Mouse (Mus musculus) frontal cortex, postnatal 14 days (tissue): ENCODE data around the gene Timeless.
"Not testable (repeated sequence)": the region's sequence is repeated elsewhere in the genome, so short reads cannot be mapped to it uniquely, and the experiment has no call there.

Source experiments
- DNase-seq, 2 experiments: peaks; one replicate each; pipeline ENCODE4 v3.0.0; 2022; ENCODE audit warnings: low spot score in 2 of 2

Gene Timeless

DNA sequence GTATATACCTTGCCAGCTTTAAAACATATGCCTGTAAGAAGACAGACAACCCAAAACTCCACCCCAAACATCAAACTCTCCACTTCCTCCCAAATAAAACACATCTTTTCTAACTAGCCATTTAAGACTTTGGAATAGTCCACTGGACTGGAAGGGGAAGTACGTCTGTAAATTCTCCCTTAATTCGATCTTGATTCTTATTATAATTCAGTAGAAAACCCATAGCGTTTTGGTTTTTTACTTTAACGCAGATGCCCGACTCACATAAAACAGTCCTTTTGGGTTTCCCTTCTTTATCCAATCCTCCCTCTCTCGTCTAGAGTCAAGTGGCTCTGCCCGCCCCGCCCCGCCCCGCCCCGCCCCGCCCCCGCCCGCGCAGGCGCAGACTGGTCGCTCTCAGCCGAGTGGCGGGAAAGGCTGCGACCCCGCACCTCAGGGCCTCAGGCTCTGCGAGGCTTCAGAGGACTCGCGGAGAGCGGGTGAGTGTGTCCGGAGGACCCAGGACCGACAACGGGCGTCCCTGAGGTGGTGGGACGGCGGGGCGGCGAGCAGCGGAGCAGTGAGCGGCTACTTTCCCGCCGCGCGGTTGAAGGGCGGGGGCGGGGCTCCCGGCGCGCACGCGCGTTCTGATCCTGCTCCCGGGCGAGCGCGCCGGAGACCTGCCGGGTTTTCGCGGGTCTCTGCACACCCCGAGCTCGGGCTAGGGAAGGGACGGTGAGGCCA, at the start of gene Timeless:
TSS of gene Timeless (plus strand) at position 369 of the 723 bp plus-strand sequence.
- peak; percentile 56 to 82 for DNase-seq

DNA sequence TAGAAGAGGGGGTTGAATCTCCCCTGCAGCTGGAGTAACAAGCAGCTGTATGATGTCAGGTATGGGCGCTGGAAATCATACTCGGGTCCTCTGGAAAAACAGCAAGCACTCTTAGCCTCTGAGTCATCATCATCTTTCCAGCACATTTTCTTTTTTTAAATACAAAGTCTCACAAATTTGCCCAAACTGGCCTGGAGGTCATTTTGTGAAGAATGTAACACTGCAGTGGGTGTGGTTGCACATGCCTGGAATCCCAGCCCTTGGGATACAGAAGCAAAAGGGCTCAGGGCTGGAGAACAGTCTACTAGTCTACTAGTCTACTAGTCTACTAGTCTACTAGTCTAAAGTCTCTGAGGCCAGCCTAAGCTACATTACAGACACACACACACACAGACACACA, 47.6 kb upstream of the Timeless start:
- no peak for DNase-seq

DNA sequence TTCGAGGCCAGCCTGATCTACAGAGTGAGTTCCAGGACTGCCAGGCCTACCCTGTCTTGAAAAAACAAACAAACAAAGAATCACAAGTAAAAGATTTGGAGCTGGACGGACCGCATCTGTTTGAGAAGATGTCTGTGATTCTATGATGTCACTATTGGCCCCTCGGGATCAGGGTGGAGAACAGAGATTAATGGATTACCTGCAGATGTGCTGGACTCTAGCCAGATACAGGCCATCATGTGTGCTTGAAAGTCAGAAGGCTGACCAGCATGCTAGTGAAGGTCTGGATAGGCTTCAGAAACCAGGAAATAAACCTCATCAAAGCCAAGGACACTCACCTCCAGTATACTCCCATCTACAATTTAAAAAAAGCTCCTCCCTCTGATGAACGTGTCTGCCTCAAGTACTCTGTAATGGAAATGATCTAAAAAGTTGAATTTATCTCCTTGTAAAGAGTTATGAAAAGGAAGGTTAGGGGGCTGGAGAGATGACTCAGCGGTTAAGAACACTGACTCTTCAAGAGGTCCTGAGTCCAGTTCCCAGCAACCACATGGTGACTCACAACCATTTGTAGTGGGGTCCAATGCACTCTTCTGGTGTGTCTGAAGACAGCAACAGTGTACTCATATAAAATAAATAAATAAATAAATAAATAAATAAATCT, 46.5 kb upstream of the Timeless start:
- no peak for DNase-seq

DNA sequence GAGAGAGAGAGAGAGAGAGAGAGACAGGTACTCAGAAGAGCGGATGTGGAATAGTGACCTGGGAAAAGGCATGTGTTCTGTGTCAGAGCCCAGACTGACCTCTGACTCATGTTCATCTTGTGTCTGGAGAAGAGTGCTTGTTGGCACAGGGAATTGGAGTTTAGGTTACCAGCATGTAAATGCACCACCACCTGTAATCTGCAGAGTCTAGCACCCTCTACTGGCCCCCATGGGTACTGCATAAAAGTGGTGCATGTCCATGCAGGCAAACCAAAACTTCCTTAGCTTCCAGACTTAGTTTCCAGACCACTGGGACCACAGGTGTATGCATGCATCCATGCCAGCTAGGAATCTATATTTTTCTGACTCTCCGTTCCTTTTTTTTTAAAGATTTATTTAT, 45.9 kb upstream of the Timeless start:
- DNase-seq: peak in 1 of 2 experiments; percentile 61

DNA sequence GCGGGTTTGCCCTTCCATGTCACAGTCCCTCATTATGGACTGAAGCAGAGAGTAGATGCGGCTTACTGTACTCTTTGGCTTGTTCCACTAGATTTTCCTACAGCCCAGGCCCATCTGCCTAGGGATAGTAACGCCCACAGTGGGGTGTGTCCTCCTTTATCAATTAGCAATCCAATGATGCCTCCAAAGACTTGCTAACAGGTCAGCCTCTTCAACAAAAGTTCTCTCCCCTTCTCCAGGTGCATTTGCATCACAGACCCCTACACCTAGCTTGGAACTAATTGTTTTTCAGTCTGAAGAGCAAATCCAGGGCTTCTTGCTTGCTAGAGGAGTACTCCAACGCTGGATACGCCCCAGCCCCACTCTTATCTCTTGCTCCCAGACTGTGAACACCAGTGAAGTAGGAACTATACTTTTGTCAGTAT, 44.7 kb upstream of the Timeless start:
- no peak for DNase-seq

DNA sequence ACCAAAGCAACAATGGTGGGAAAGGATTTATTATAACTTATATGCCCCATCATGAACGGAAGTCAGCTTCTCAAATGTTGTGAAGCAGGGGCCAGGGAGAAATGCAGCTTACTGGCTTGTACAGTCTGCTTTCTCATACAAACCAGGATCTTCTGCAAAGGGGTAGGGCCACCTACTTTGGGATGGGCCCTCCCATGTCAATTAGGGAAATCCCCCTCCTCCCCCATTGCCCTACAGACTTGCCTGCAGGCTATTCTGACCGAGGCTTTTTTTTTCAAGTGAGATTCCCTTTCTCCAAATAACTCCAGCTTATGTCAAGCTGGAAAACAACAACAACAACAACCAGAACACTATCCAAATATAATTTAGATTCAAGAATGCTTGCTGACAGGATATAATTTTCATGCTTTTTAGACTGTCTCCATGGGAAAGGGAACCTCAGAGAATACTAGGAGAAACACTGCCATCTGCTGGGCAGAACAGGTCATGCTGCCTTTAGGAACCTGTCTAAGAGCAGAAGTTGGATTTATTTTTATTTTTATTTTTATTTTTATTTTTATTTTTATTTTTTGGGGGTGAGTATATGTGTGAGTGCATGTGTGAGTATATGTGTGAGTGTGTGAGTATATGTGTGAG, 43.5 kb upstream of the Timeless start:
- DNase-seq: peak in 1 of 2 experiments; percentile 73

DNA sequence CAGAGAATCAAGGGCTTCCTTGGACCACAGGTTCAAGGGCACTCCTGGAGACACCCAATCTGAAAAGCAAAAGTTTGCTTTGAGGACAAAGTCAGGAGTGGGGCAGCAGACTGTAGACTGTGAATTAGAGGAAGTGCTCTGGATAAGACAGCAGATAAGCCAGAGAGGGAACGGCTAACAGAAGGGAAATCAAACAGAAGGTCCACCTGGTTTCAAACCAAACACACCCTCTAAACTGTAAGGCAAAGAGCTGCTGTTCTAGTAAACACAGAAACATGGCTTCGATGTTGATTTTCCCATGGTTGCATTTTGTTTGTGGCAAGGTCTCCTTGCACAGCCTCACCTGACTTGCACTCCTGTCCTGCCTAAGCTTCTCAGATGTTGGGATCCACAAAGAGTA, 40.4 kb upstream of the Timeless start:
- no peak for DNase-seq

DNA sequence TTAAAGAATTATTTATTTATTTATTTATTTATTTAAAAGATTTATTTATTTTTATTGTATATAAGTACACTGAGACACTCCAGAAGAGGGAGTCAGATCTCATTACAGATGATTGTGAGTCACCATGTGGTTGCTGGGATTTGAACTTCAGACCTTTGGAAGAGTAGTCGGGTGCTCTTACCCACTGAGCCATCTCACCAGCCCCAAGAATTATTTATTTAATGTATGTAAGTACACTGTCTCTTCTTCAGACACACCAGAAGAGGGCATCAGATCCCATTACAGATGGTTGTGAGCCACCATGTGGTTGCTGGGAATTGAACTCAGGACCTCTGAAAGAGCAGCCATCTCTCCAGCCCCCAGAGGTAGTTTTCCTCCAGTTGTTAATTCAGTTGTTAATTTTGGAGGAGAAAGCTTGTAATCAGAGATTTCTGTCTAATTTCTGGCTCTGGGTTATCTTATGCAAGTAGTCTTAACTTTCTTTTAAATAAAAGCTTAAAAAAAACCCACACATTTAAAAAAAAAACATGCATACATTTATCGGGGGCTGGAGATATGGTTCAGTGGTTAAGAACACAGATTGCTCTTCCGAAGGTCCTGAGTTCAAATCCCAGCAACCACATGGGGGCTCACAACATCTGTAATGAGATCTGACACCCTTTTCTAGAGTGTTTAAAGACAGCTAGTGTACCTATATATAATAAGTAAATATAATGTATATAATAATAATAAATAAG, 39.7 kb upstream of the Timeless start:
- DNase-seq: not testable (repeated sequence)

DNA sequence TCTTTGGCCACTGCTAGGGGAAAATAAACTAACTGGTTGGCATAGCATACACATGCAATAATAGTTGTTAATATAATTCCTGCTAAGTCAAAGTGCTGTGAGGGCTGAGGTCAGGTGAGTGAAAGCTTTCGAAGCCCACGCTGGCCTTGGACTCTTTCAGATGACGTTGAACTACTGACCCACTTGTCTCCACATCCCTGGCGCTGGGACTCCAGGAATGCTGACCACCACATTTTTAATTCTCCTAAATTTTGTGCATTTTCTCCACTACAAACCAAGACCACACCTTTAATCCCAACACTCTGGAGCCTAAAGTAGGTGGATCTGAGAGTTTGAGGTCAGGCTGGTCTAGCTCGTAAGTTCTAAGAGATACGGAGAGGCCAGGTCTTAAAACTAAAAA, 38.8 kb upstream of the Timeless start:
- DNase-seq: no peak

DNA sequence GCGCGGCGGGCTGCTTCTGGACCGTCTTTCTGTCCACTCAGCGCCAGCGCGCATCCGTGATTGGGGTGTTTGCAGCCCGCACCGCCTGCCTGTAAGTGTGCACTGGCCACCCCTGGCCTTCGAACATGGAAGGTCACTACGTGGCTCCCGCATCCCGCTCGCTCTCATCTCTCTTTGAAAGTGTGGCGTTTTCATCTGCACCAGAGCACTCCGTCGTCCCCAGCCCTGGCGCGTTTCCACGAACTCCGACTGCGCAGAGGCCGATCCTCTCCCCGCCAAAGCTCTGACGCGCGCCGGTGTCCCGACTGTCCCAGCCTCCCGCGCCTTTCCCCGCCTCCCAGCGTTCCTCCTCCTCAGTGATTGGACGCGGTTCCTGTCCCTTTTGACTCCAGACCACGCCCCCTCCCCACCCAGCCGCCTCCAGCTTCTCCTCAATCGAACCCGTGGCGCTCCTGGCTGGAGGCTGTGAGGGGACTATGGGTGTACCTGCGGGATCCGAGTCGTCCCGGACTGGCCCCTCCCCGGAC, 37.8 kb upstream of the Timeless start, which contains the start of gene Gls2:
TSS of gene Gls2 (plus strand) at position 434 of the 527 bp plus-strand sequence.
- peak; percentile 94 to 97 for DNase-seq

DNA sequence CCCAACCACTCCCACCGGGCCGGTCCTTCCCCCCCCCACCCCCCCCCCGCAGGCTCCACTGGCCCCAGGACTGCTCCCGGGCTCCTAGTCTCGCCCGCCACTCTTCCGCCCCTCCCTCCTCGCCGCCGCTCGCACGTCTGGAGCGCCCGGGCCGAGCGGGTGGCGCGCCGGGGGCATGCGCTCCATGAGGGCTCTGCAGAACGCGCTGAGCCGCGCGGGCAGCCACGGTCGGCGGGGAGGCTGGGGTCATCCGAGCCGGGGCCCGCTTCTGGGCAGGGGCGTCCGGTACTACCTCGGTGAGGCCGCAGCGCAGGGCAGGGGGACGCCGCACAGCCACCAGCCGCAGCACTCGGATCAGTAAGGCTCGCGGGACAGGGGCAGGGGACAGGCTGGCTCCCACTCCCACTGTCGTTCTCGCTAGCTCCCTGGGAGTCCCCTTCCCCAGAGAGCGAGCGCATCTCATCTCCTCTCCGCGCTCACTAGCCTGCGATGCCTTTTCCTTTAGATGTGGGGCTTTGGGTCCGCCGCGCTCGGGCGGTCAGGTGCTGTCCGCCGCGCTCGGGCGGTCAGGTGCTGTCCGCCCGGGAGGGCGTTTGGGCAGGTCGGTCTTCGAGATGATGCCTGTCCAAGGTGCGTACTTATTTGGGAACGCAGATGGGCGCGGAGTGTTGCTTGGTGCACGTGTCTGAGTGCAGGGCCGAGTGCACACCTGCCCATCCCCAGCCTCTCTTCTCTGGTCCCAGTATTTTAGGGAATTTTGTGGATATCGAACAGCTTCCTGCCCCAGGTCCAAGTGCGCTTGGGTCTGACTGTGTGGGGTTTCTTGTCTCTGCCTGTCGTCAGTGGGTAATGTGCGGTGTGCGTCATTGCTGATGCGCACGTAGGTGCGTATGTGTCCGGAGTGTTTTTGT, 37.1 kb upstream of the Timeless start:
- DNase-seq: peak in 1 of 2 experiments; percentile 44

DNA sequence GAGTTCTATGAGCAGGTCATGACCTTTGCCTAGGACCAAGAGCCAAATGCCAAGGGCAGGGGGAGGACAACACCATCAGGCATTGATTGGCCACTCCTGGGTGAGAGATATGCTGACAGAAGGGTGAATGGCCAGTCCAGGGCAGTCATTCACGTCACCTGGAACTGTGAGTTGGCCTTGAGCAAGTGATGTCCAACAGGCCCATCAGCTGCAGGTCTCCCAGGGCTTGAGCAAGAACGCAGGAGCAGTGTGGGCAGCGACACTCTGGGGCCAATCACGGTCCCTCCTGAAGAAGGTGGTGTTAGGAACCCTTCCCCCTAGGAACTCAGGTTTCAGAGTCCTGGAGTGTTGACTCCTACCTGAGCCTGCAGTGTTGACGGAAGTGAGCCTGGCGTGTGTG, 30.0 kb upstream of the Timeless start:
- DNase-seq: no peak

DNA sequence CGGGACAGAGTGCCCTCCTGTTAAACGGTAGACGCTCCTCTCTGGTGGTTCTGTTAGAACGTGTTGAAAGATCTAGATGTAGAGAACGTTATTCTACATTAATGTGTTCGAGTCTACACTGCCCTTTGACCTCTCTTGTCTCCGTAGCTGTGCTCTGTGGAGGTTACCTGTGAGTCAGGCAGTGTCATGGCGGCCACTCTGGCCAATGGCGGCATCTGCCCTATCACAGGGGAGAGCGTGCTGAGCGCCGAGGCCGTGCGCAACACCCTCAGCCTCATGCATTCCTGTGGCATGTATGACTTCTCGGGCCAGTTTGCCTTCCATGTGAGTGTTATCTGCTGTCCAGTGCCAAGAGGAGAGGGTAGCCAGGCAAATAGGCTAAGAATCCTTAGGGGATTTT, 26.9 kb upstream of the Timeless start:
- no peak for DNase-seq

DNA sequence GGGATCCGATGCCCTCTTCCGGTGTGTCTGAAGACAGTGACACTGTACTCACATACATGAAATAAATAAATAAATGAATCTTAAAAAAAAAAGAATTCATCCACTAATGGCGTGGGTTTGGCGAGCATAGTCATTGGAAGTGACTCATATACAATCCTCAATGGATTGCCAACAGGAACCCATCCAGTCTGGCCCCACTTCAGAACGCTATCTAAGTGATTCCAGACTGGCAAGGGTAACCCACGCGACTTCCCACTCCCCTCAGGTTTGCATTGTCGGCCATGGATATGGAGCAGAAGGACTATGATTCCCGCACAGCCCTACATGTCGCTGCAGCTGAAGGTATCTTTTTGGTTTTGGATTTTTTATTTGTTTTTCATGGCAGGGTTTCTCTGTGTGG, 23.5 kb upstream of the Timeless start:
- no peak for DNase-seq

DNA sequence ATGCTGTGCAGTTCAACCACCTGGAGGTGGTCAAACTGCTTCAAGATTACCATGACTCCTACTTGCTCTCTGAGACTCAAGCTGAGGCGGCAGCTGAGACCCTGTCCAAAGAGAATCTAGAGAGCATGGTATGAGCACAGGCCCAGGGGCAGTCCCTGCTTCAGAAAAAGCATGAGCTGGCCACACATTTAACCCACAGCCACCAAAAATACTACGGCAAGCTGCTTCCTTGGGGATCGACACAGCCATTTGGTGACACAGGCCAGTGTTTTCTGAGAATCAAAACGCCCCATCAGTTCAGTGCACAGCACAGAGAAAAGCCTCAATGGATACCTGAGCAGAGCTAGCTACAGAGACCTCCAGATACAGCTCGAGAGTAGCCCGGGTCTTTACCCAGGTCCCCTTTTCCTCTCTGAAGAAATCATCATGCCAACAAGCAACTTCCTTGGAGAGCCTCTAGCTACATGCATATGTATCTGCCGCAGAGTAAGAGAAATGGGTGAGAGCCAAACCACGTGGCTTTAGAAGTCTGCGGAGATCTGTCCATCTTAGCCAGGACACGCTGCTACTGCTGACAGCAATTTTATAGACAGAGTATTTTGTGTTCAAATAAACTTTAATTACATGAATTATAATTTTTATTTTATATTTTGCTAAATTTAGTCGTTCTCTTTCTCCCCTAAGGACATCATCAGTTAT, 22.4 kb upstream of the Timeless start:
- no peak for DNase-seq

DNA sequence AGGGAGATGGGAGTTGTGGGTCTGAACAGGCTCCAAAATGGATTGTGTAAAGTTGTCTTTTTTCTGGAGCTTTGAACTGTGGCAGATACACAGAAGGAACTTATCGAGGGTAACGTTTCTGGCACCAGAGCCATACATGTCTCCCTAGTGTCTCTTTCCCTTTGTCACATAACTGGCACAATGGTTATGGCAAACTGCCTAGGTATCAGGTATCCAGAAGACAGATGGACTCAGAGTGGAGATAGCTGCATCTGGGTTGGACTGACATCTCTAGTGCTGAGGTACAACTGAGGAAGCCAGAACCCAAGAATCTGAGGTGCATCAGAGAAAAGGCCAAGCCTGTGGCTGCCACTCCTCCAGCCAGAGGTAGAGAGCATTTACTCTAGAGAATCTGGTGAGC, 21.7 kb upstream of the Timeless start:
- no peak for DNase-seq

DNA sequence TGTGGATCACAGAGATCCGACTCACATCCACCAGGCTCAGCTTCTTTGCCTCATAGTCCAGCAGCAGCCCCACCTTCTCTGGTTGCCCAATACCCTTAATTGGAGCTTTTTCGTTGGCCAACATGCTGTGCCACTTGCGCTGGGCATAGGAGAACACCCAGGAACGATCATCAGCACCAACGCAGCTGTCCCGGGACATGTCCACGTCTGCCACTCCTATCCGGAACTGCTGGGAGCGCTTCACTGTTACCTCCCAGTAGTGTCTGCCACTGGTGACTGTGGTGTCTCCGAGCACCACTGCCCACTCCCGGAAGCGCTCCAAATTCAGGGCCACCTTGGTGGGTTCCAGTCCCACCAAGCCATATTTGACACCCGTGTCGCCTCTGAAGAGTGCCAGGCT, 20.9 kb upstream of the Timeless start:
- DNase-seq: no peak

DNA sequence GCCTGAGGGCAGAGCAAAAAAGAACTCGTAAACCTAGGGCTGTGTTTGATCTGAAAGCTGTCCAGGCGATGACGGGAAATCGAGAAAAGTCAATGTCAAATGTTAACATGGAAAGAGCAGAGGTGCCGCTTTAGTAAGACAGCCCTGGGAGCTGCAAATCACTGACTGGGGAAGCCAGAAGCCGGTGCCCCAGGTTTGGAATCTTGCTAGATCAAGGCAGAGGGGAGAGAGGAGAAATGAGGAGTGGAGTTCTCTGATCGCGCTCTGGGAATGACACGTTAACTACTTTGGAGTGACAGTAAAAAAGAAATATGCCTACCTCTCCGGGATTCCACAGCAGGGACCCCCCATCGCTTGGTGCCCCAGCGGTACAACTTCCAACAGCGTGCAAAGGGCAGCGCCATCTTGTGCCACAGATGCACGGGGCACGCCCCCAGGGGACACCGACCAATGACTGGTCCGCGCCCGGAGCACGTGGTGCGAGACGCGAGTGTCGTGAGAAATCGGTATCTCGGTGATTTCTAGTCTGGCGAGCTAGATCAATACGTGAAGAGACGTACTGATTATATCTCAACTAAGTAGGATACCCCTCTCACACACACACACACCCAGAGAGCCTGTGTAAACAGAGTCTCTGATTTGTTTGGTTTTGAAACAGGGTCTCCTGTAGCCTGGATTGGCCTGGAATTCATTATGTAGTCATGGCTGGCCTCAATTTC, 20.3 kb upstream of the Timeless start, which contains the start of gene Spryd4:
TSS of gene Spryd4 (minus strand) at position 418 of the 719 bp plus-strand sequence.
- peak; percentile 79 to 90 for DNase-seq

DNA sequence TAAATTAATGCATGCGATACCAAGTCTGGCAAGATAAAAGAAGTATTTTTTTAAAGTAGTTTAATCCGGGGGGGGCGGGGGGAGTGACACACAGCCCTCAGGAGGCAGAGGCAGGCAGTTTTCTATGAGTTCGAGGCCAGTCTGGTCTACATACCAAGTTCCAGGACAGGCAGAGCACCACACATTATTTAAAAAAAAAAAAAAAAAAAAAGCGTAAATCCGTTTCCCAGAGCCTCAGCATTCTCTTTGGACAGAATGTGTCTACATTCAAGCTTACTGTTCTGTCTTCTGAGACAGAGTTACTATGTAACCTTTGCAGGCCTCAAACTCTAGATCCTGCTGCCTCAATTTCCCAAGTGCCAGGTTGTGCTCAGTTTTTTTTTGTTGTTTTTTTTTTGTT, 19.7 kb upstream of the Timeless start:
- DNase-seq: no peak
